Mouse (Mus musculus): ENCODE measurements around the gene Fancg. TPM values are rescaled to one million over a fixed set of nuclear protein-coding genes. Genes with fewer than 3 reads are reported as not detected.
"Not testable (repeated sequence)": the region's sequence is repeated elsewhere in the genome, so short reads cannot be mapped to it uniquely, and the experiment has no call there.

The Fancg gene
- total and polyA plus RNA-seq, 3 experiments = 9.4 to 16.8 (median 12.9) TPM

DNA sequence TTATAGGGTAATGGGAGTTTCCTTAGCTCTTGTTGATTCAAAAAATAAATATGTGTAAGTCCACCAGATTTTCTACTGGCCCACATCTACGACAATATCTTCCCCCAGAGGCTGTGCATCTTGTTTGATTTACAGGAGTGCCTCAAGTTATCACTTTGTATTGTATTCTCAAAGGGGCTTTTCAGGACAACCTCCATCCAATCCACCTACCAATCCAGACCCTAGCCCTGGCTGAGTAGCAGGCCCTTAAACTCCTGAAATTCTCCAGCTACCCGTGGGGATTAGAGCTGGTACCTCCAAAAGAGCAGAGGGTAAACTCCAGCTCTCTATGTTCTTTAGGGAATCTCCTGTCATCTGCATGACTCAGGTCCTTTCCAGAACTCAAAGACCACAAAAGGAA, 12.3 kb downstream of the Fancg start:
- H3K27me3 ChIP-seq (ENCODE audit: insufficient read depth, low read length) = no peaks in the 10 kb centered on the region
- ATAC-seq (ENCODE audit: extremely low read depth, insufficient number of reproducible peaks, low FRiP score, poor library complexity, severe bottlenecking) (no peak), DNase-seq (ENCODE audit: low spot score) (no peak)
- peaks cover 60% of the 10 kb centered on the region for H3K36me3 ChIP-seq (replicated peaks)
- no peak for TF ChIP-seq GATA1 (IDR thresholded peaks at IDR 0.05; ENCODE audit: borderline replicate concordance, low read length)
- TF ChIP-seq GATA2 (IDR thresholded peaks at IDR 0.05; ENCODE audit: borderline replicate concordance, low read depth, low read length) = no peak
- no peak for TF ChIP-seq POLR2AphosphoS5 (IDR thresholded peaks at IDR 0.05; ENCODE audit: insufficient replicate concordance, low read depth, low read length)
- no peak for TF ChIP-seq TAL1 (conservative IDR thresholded peaks at IDR 0.05; ENCODE audit: low read depth, low read length)
- TF ChIP-seq CTCF (IDR thresholded peaks at IDR 0.05; ENCODE audit: low read depth, low read length) = no peak
- H3K4me3 ChIP-seq (ENCODE audit: low read depth, low read length) = peak overlapping the region; percentile 34; the same call in 1 of the 2 replicates
- peaks cover 32% of the 10 kb centered on the region for H3K4me1 ChIP-seq (ENCODE audit: insufficient read depth, low read depth, low read length)
- no peaks in the 10 kb centered on the region for H3K9me3 ChIP-seq (replicated peaks)

DNA sequence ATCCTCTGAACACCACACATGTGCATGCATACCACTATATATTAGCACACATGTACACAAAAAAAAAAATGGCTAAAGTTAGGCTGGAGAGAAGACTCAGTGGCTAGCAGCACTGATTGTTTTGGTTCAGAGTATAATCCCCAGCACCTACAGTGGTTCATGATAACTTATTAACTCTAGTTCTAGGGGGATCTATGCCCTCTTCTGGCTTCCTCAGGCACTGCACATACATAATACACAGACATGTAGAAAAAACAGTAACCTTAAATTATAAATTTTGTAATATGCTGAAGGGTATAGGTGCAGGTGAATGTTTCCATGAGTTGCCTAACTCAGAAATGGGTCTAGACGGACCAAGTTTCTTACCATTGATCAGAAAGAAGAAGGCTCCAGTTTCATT, 22.0 kb downstream of the Fancg start:
- no peak for ATAC-seq (ENCODE audit: extremely low read depth, insufficient number of reproducible peaks, low FRiP score, poor library complexity, severe bottlenecking)
- Histone ChIP-seq H3K9me3 (replicated peaks) (no peaks in the 10 kb centered on the region), H3K36me3 (replicated peaks) (peaks cover 98% of the 10 kb centered on the region), H3K4me1 (ENCODE audit: insufficient read depth, low read depth, low read length) (0 out of 2 replicates have a peak, but pooled peaks cover 2% of the 10 kb centered on the region), H3K4me3 (ENCODE audit: low read depth, low read length) (no peak overlapping the region), H3K27me3 (ENCODE audit: insufficient read depth, low read length) (no peaks in the 10 kb centered on the region)
- TF ChIP-seq POLR2AphosphoS5 (IDR thresholded peaks at IDR 0.05; ENCODE audit: insufficient replicate concordance, low read depth, low read length) (no peak), GATA2 (IDR thresholded peaks at IDR 0.05; ENCODE audit: borderline replicate concordance, low read depth, low read length) (no peak), CTCF (IDR thresholded peaks at IDR 0.05; ENCODE audit: low read depth, low read length) (no peak)
- no peak for DNase-seq (ENCODE audit: low spot score)

DNA sequence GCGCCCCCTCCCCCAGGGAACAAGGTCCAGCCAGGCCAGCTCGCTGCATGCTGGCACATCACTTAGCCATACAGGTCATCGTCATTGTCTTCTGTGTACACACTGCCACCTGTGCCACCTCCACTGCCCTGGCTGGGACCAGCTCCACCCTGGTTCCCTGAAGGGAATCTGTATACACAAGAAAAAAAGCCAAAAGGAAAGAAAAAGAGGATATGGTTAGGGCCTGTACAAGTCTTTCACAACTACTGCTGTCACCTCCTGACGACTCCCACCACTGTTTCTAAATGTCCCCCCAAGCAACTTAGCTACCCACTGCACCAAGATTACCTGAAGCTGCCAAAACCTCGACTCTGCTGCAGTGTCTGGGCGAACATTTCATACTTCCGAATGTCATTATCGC, 29.8 kb downstream of the Fancg start:
- not testable (repeated sequence) for H3K4me3 ChIP-seq (ENCODE audit: low read depth, low read length); H3K4me1 ChIP-seq (ENCODE audit: insufficient read depth, low read depth, low read length); H3K27me3 ChIP-seq (ENCODE audit: insufficient read depth, low read length); ATAC-seq (ENCODE audit: extremely low read depth, insufficient number of reproducible peaks, low FRiP score, poor library complexity, severe bottlenecking); DNase-seq (ENCODE audit: low spot score); H3K9me3 ChIP-seq (replicated peaks)
- H3K36me3 ChIP-seq (replicated peaks) = peaks cover 83% of the 10 kb centered on the region

DNA sequence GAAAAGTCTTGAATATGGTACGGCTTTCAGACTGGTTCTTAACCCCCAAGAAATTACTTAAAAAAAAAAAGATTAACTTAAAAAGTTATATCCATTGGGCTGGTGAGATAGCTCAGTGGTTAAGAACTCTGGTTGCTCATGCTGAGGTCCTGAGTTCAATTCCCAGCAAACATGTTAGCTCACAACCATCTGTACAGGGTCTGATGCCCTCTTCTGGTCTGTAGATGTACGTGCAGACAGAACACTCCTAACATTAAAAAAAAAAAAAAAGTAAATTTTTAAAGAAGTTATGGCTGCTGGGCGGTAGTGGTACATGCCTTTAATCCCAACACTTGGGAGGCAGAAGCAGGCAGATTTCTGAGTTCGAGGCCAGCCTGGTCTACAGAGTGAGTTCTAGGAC, 32.2 kb downstream of the Fancg start:
- H3K9me3 ChIP-seq (replicated peaks) = no peaks in the 10 kb centered on the region
- H3K36me3 ChIP-seq (replicated peaks) = peaks cover 60% of the 10 kb centered on the region
- ATAC-seq (ENCODE audit: extremely low read depth, insufficient number of reproducible peaks, low FRiP score, poor library complexity, severe bottlenecking) = no peak
- no peaks in the 10 kb centered on the region for H3K4me1 ChIP-seq (ENCODE audit: insufficient read depth, low read depth, low read length)
- TF ChIP-seq POLR2AphosphoS5 (IDR thresholded peaks at IDR 0.05; ENCODE audit: insufficient replicate concordance, low read depth, low read length) = no peak
- 0 out of 2 replicates have a peak, but pooled peaks have one; percentile 10 for TF ChIP-seq CTCF (IDR thresholded peaks at IDR 0.05; ENCODE audit: low read depth, low read length)
- no peak for TF ChIP-seq GATA2 (IDR thresholded peaks at IDR 0.05; ENCODE audit: borderline replicate concordance, low read depth, low read length)
- H3K4me3 ChIP-seq (ENCODE audit: low read depth, low read length) = no peak overlapping the region
- no peaks in the 10 kb centered on the region; the same call in 1 of the 2 replicates for H3K27me3 ChIP-seq (ENCODE audit: insufficient read depth, low read length)
- no peak for DNase-seq (ENCODE audit: low spot score)

DNA sequence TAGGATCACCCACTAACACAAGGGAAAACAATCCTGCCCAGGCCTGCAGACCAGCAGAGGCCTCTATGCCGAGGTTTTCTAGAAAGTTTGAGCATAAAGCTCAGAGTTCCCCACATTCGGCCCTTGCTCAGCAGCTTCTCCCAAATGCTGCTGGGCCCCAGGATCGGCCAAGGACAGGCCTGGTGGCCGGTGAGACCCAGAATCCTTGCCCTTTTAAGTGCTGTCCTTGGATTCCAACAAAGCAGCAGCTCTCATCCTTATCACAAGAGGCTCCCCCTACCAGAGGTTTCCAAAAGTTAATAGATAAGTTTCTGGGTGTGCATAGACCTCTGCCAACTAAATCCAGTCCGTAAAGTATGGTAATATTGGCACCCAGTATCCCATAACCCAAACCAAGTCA, 36.4 kb downstream of the Fancg start:
- Histone ChIP-seq H3K4me1 (ENCODE audit: insufficient read depth, low read depth, low read length) (no peaks in the 10 kb centered on the region), H3K27me3 (ENCODE audit: insufficient read depth, low read length) (peaks cover 26% of the 10 kb centered on the region), H3K4me3 (ENCODE audit: low read depth, low read length) (no peak overlapping the region), H3K36me3 (replicated peaks) (peaks cover 24% of the 10 kb centered on the region), H3K9me3 (replicated peaks) (no peaks in the 10 kb centered on the region)
- TF ChIP-seq TAL1 (conservative IDR thresholded peaks at IDR 0.05; ENCODE audit: low read depth, low read length) (no peak), GATA2 (IDR thresholded peaks at IDR 0.05; ENCODE audit: borderline replicate concordance, low read depth, low read length) (no peak), CTCF (IDR thresholded peaks at IDR 0.05; ENCODE audit: low read depth, low read length) (no peak), GATA1 (IDR thresholded peaks at IDR 0.05; ENCODE audit: borderline replicate concordance, low read length) (no peak), POLR2AphosphoS5 (IDR thresholded peaks at IDR 0.05; ENCODE audit: insufficient replicate concordance, low read depth, low read length) (no peak)
- DNase-seq (ENCODE audit: low spot score) = no peak
- ATAC-seq (ENCODE audit: extremely low read depth, insufficient number of reproducible peaks, low FRiP score, poor library complexity, severe bottlenecking) = no peak

DNA sequence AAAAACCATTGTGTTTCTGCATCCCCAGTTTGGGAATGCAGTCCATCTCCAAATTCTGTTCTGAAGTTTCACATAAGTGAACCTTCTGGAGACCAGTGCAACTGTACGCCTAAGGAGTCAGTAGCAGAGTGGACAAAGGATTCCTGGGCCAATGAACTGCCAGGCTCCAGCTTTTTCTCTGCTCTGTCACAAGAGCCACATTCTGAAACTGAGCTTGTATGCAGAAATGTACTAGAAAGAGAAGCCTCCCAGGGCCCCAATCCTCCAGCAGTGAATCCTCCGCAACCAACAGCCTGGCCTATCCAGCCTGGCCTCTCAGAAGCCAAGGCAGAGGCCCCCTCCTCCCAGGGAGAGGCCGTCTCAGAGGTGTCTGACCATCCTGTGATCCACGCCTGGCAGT, 37.4 kb downstream of the Fancg start:
- ATAC-seq (ENCODE audit: extremely low read depth, insufficient number of reproducible peaks, low FRiP score, poor library complexity, severe bottlenecking) (no peak), DNase-seq (ENCODE audit: low spot score) (no peak)
- H3K27me3 ChIP-seq (ENCODE audit: insufficient read depth, low read length) = peaks cover 31% of the 10 kb centered on the region
- no peak overlapping the region for H3K4me3 ChIP-seq (ENCODE audit: low read depth, low read length)
- no peak for TF ChIP-seq POLR2AphosphoS5 (IDR thresholded peaks at IDR 0.05; ENCODE audit: insufficient replicate concordance, low read depth, low read length)
- no peak for TF ChIP-seq TAL1 (conservative IDR thresholded peaks at IDR 0.05; ENCODE audit: low read depth, low read length)
- no peak for TF ChIP-seq GATA2 (IDR thresholded peaks at IDR 0.05; ENCODE audit: borderline replicate concordance, low read depth, low read length)
- TF ChIP-seq CTCF (IDR thresholded peaks at IDR 0.05; ENCODE audit: low read depth, low read length) = no peak
- no peak for TF ChIP-seq GATA1 (IDR thresholded peaks at IDR 0.05; ENCODE audit: borderline replicate concordance, low read length)
- H3K9me3 ChIP-seq (replicated peaks) = no peaks in the 10 kb centered on the region
- no peaks in the 10 kb centered on the region for H3K4me1 ChIP-seq (ENCODE audit: insufficient read depth, low read depth, low read length)
- peaks cover 15% of the 10 kb centered on the region for H3K36me3 ChIP-seq (replicated peaks)

DNA sequence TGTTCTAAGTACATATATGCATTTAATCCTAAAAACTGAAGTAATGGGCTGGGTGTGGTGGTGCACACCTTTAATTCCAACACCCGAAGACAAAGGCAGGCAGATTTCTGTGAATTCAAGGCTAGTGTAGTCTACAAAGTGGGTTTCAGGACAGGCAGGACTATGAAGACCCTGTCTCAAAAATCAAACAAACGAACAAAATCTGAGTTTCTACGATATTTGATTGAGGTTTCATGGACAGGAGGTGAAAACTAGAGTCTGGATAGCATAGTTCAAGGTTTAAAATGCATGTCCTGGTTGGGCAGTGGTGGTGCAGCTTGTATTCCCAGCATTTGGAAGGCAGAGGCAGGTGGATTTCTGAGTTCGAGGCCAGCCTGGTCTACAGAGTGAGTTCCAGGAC, 41.0 kb downstream of the Fancg start, which contains the start of gene 1700022I11Rik:
TSS of gene 1700022I11Rik (plus strand) at position 301 of the 400 bp plus-strand sequence.
- Histone ChIP-seq H3K4me1 (ENCODE audit: insufficient read depth, low read depth, low read length) (peaks cover 15% of the 10 kb centered on the region), H3K36me3 (replicated peaks) (no peaks in the 10 kb centered on the region), H3K27me3 (ENCODE audit: insufficient read depth, low read length) (peaks cover 46% of the 10 kb centered on the region), H3K9me3 (replicated peaks) (no peaks in the 10 kb centered on the region), H3K4me3 (ENCODE audit: low read depth, low read length) (no peak within 1 kb of the TSS)
- ATAC-seq (ENCODE audit: extremely low read depth, insufficient number of reproducible peaks, low FRiP score, poor library complexity, severe bottlenecking) (no peak), DNase-seq (ENCODE audit: low spot score) (no peak)
- no peak for TF ChIP-seq GATA1 (IDR thresholded peaks at IDR 0.05; ENCODE audit: borderline replicate concordance, low read length)
- TF ChIP-seq TAL1 (conservative IDR thresholded peaks at IDR 0.05; ENCODE audit: low read depth, low read length) = no peak
- no peak for TF ChIP-seq GATA2 (IDR thresholded peaks at IDR 0.05; ENCODE audit: borderline replicate concordance, low read depth, low read length)
- TF ChIP-seq POLR2AphosphoS5 (IDR thresholded peaks at IDR 0.05; ENCODE audit: insufficient replicate concordance, low read depth, low read length) = no peak
- TF ChIP-seq CTCF (IDR thresholded peaks at IDR 0.05; ENCODE audit: low read depth, low read length) = no peak

All from G1E (cell line).